Mouse (Mus musculus) small intestine, adult 2 months (tissue): Measurements from ENCODE around the gene Fam120c.

Experiments used
- CTCF ChIP-seq: fragments of 200-500 bp; IDR thresholded peaks from 2 replicates; pipeline ENCODE4 v1.5.1; 2012; ENCODE audit warnings: low read depth, mild to moderate bottlenecking, control low read depth, inconsistent platforms, low read length, moderate library complexity, mixed read lengths; ENCODE audit not compliant: insufficient replicate concordance, insufficient read length; ENCODE audit errors: extremely low read depth
- POLR2A ChIP-seq: fragments of 200-500 bp; IDR thresholded peaks from 2 replicates; pipeline ENCODE4 v1.6.1; 2012; ENCODE audit warnings: low read depth, mild to moderate bottlenecking, control low read depth, inconsistent platforms, low read length, moderate library complexity

- TF ChIP-seq POLR2A, result no peak
- TF ChIP-seq CTCF, result no peak
Observed at GRCm38 (mm10) chrX:151420791-151421190, 76.8 kb downstream of the Fam120c start.
